Comparison of ENCODE assay signal across 8 mouse cellular contexts in genomic region chr5:130059413-130060328, GRCm38 (mm10). TPM values are rescaled to one million over a fixed set of nuclear protein-coding genes. Genes with fewer than 3 reads are reported as not detected.
A peak's percentile ranks its signal among the peaks of the same experiment; 100 is the strongest.
DNase-seq lines count a peak whose midpoint lies in the region; ATAC-seq and TF ChIP-seq lines count a peak whose summit lies in the region.

No protein-coding gene starts in this region.

- H3K9me3 ChIP-seq in lung, embryonic 15.5 days = no peaks in the 10 kb centered on the region
- no peaks in the 10 kb centered on the region for H3K9me3 ChIP-seq in hindbrain, postnatal 0 days (ENCODE audit: low read length)

- 0 out of 2 replicates have a peak overlapping the region, but pooled peaks have one; percentile 5 for H3K27ac ChIP-seq in lung, embryonic 15.5 days
- H3K27ac ChIP-seq in hindbrain, postnatal 0 days = no peak overlapping the region; the same call in 1 of the 2 replicates
- H3K27ac ChIP-seq in small intestine, adult 2 months (ENCODE audit: insufficient read depth, low read depth, low read length) = peak overlapping the region; percentile 10

- TF ChIP-seq CTCF in hindbrain, postnatal 0 days (IDR thresholded peaks at IDR 0.05; ENCODE audit: low read depth) = no peak
- TF ChIP-seq CTCF in small intestine, adult 2 months (IDR thresholded peaks at IDR 0.05; ENCODE audit: extremely low read depth, insufficient read length, insufficient replicate concordance, low read depth, low read length) = no peak

- no peak overlapping the region for H3K4me3 ChIP-seq in lung, embryonic 15.5 days
- no peak overlapping the region for H3K4me3 ChIP-seq in hindbrain, postnatal 0 days (ENCODE audit: low read length)
- H3K4me3 ChIP-seq in small intestine, adult 2 months (ENCODE audit: low read depth, low read length) = no peak overlapping the region

- no peak for TF ChIP-seq POLR2A in small intestine, adult 2 months (IDR thresholded peaks at IDR 0.05; ENCODE audit: low read depth, low read length)

- WGBS in lung, embryonic 15.5 days = 71% methylated on average over 12 of the region's 12 CpGs
- 58% methylated on average over 12 of the region's 12 CpGs for WGBS in hindbrain, postnatal 0 days
- WGBS in small intestine, adult 2 months = 75% methylated on average over 12 of the region's 12 CpGs

- no peak overlapping the region for H3K9ac ChIP-seq in lung, embryonic 15.5 days
- H3K9ac ChIP-seq in hindbrain, postnatal 0 days (replicated peaks; ENCODE audit: low read length) = no peak overlapping the region

- no peaks in the 10 kb centered on the region for H3K4me1 ChIP-seq in lung, embryonic 15.5 days
- no peaks in the 10 kb centered on the region for H3K4me1 ChIP-seq in hindbrain, postnatal 0 days (ENCODE audit: insufficient read depth, low read length)
- H3K4me1 ChIP-seq in small intestine, adult 2 months (ENCODE audit: control insufficient read depth, insufficient read depth, insufficient read length, low read length) = no peaks in the 10 kb centered on the region

- no peaks in the 10 kb centered on the region for H3K27me3 ChIP-seq in lung, embryonic 15.5 days
- H3K27me3 ChIP-seq in hindbrain, postnatal 0 days (ENCODE audit: insufficient read depth, low read length) = no peaks in the 10 kb centered on the region
- H3K27me3 ChIP-seq in small intestine, adult 2 months (ENCODE audit: control insufficient read depth, insufficient read depth, low read length) = no peaks in the 10 kb centered on the region

- peak; percentile 15 for DNase-seq in adrenal gland, postnatal 25 days
- DNase-seq in adrenal gland, adult 2 months = no peak
- DNase-seq in lung, postnatal 25 days (ENCODE audit: low spot score) = no peak
- no peak for DNase-seq in hindbrain, postnatal 0 days (ENCODE audit: low spot score)
- DNase-seq in frontal cortex, postnatal 36 days (ENCODE audit: low spot score in 2 of 2) = no peak
- no peak for DNase-seq in left cerebral cortex, adult 18-20 months (ENCODE audit: low spot score in 2 of 2)

- ATAC-seq in lung, embryonic 15.5 days (ENCODE audit: borderline replicate concordance, extremely low read depth, low FRiP score, low TSS enrichment) = peak; percentile 41; the same call in 1 of the 2 replicates
- peak; percentile 24; the same call in 1 of the 2 replicates for ATAC-seq in hindbrain, postnatal 0 days

- H3K36me3 ChIP-seq in lung, embryonic 15.5 days = no peaks in the 10 kb centered on the region
- H3K36me3 ChIP-seq in hindbrain, postnatal 0 days (ENCODE audit: insufficient read depth, low read length) = 0 out of 2 replicates have a peak, but pooled peaks cover 8% of the 10 kb centered on the region
- peaks cover 2% of the 10 kb centered on the region for H3K36me3 ChIP-seq in small intestine, adult 2 months (ENCODE audit: control insufficient read depth, insufficient read depth, low read length)

- H3K4me2 ChIP-seq in lung, embryonic 15.5 days = no peak overlapping the region
- no peak overlapping the region for H3K4me2 ChIP-seq in hindbrain, postnatal 0 days (ENCODE audit: low read depth, low read length)

RNA-seq across cellular contexts. Expression of gene Tpst1, which starts 13.5 kb away (rescaled TPM):
- total RNA-seq in adrenal gland, postnatal 25 days (2021) = 48.5 and 55.1 TPM in 2 replicates
- total RNA-seq in adrenal gland, adult 2 months (2021) = 10 to 100 TPM; 27.5 to 66.2 TPM
- 39.5 and 42.4 TPM in 2 replicates for polyA plus RNA-seq in adrenal gland, adult 2 months (2012; rRNA removed)
- polyA plus RNA-seq in lung, embryonic 15.5 days (2015; fragmentation: Nextera tagmentation; extraction: Ambion mirVana) = 69.6 and 70.8 TPM in 2 replicates
- 35.6 and 38.1 TPM in 2 replicates for total RNA-seq in hindbrain, postnatal 0 days (2014; rRNA removed)
- 46.7 and 48.7 TPM in 2 replicates for polyA plus RNA-seq in hindbrain, postnatal 0 days (2015; fragmentation: Nextera tagmentation; extraction: Ambion mirVana)
- 4.4 and 4.8 TPM in 2 replicates for polyA plus RNA-seq in small intestine, adult 2 months (2012; rRNA removed)
- 10 to 100 TPM; 34.3 to 34.6 TPM for total RNA-seq in left cerebral cortex, adult 18-20 months (2021)

RNA-seq across cellular contexts. Expression of gene Crcp, which starts 30.6 kb away (rescaled TPM):
- total RNA-seq in adrenal gland, postnatal 25 days (2021) = 43.9 and 48.0 TPM in 2 replicates
- total RNA-seq in adrenal gland, adult 2 months (2021) = 10 to 100 TPM; 33.6 to 43.0 TPM
- polyA plus RNA-seq in adrenal gland, adult 2 months (2012; rRNA removed) = 6.6 and 10.2 TPM in 2 replicates
- 39.1 and 40.1 TPM in 2 replicates for polyA plus RNA-seq in lung, embryonic 15.5 days (2015; fragmentation: Nextera tagmentation; extraction: Ambion mirVana)
- 34.4 and 39.8 TPM in 2 replicates for total RNA-seq in hindbrain, postnatal 0 days (2014; rRNA removed)
- polyA plus RNA-seq in hindbrain, postnatal 0 days (2015; fragmentation: Nextera tagmentation; extraction: Ambion mirVana) = 73.7 and 83.0 TPM in 2 replicates
- polyA plus RNA-seq in small intestine, adult 2 months (2012; rRNA removed) = 6.6 and 9.7 TPM in 2 replicates
- 10 to 100 TPM; 30.4 to 32.7 TPM for total RNA-seq in left cerebral cortex, adult 18-20 months (2021)

RNA-seq across cellular contexts. Expression of gene Asl, which starts 30.6 kb away (rescaled TPM):
- total RNA-seq in adrenal gland, postnatal 25 days (2021) = 116 and 167 TPM in 2 replicates
- 100 to 1,000 TPM in 1 of 2 experiments, 10 to 100 TPM in 1; 92.5 to 106 TPM for total RNA-seq in adrenal gland, adult 2 months (2021)
- 74.2 and 115 TPM in 2 replicates for polyA plus RNA-seq in adrenal gland, adult 2 months (2012; rRNA removed)
- polyA plus RNA-seq in lung, embryonic 15.5 days (2015; fragmentation: Nextera tagmentation; extraction: Ambion mirVana) = 25.8 and 30.9 TPM in 2 replicates
- 24.9 and 31.4 TPM in 2 replicates for total RNA-seq in hindbrain, postnatal 0 days (2014; rRNA removed)
- polyA plus RNA-seq in hindbrain, postnatal 0 days (2015; fragmentation: Nextera tagmentation; extraction: Ambion mirVana) = 43.2 and 52.3 TPM in 2 replicates
- polyA plus RNA-seq in small intestine, adult 2 months (2012; rRNA removed) = 35.9 and 54.6 TPM in 2 replicates
- total RNA-seq in left cerebral cortex, adult 18-20 months (2021) = 10 to 100 TPM; 16.0 to 31.9 TPM

RNA-seq across cellular contexts. Expression of gene Gusb, which starts 56.8 kb away (rescaled TPM):
- 55.0 and 62.3 TPM in 2 replicates for total RNA-seq in adrenal gland, postnatal 25 days (2021)
- 10 to 100 TPM; 42.6 to 57.1 TPM for total RNA-seq in adrenal gland, adult 2 months (2021)
- 35.4 and 41.9 TPM in 2 replicates for polyA plus RNA-seq in adrenal gland, adult 2 months (2012; rRNA removed)
- polyA plus RNA-seq in lung, embryonic 15.5 days (2015; fragmentation: Nextera tagmentation; extraction: Ambion mirVana) = 65.0 and 65.6 TPM in 2 replicates
- 26.2 and 27.4 TPM in 2 replicates for total RNA-seq in hindbrain, postnatal 0 days (2014; rRNA removed)
- 44.7 and 47.0 TPM in 2 replicates for polyA plus RNA-seq in hindbrain, postnatal 0 days (2015; fragmentation: Nextera tagmentation; extraction: Ambion mirVana)
- 11.9 and 13.9 TPM in 2 replicates for polyA plus RNA-seq in small intestine, adult 2 months (2012; rRNA removed)
- 10 to 100 TPM; 10.6 to 12.7 TPM for total RNA-seq in left cerebral cortex, adult 18-20 months (2021)
